Mouse (Mus musculus): ENCODE data around the gene Mroh9. TPM values are rescaled to one million over a fixed set of nuclear protein-coding genes. Genes with fewer than 3 reads are reported as not detected.

The Mroh9 gene
- polyA plus RNA-seq (2015; fragmentation: Nextera tagmentation; extraction: Ambion mirVana), result not detected in 2 replicates

GRCm38 (mm10) chr1:163085570-163085969, at the start of gene Mroh9:
TSS of gene Mroh9 (minus strand) at chr1:163085670.

GRCm38 (mm10) chr1:162984428-162984827, 101.0 kb downstream of the Mroh9 start, which contains the start of gene Fmo3:
TSS of gene Fmo3 (minus strand) at chr1:162984528.

Other genes starting within 250 kb of the Mroh9 start
- gene Fmo1, start 219.1 kb downstream of the Mroh9 start, polyA plus RNA-seq (2015; fragmentation: Nextera tagmentation; extraction: Ambion mirVana), result 19.1 and 24.1 TPM in 2 replicates
- gene Fmo2, start 186.9 kb downstream of the Mroh9 start, polyA plus RNA-seq (2015; fragmentation: Nextera tagmentation; extraction: Ambion mirVana), result 22.6 and 24.5 TPM in 2 replicates
- gene Fmo6, start 148.2 kb downstream of the Mroh9 start, polyA plus RNA-seq (2015; fragmentation: Nextera tagmentation; extraction: Ambion mirVana), result 0.12 TPM in 1 of 2 replicates, not detected in the other
- gene Fmo3, start 101.1 kb downstream of the Mroh9 start, polyA plus RNA-seq (2015; fragmentation: Nextera tagmentation; extraction: Ambion mirVana), result 0.07 TPM in 2 replicates
- gene Prrx1, start 228.0 kb upstream of the Mroh9 start, polyA plus RNA-seq (2015; fragmentation: Nextera tagmentation; extraction: Ambion mirVana), result 7.8 and 7.9 TPM in 2 replicates

All from urinary bladder, postnatal 0 days (tissue).